Mouse (Mus musculus): ENCODE data around the gene Usp12. TPM values are rescaled to one million over a fixed set of nuclear protein-coding genes. Genes with fewer than 3 reads are reported as not detected.

The Usp12 gene
- polyA plus RNA-seq, 1 experiment from 2014 or later: 18.3 TPM

- Histone ChIP-seq H3K4me3 (replicated peaks) (peak overlapping the region; percentile 88), H3K9me3 (no peaks in the 10 kb centered on the region), H3K4me2 (peak overlapping the region; percentile 76), H3K9ac (peak overlapping the region; percentile 94), H3K27me3 (no peaks in the 10 kb centered on the region), H3K27ac (peak overlapping the region; percentile 86), H3K36me3 (replicated peaks) (peaks cover 34% of the 10 kb centered on the region), H3K4me1 (peaks cover 17% of the 10 kb centered on the region)
- ATAC-seq (ENCODE audit: low FRiP score): no peak
- 54% methylated on average over 7 of the region's 7 CpGs for WGBS
These were observed 37.6 kb upstream of the Usp12 start for GRCm38 (mm10) chr5:146832435-146832768.

GRCm38 (mm10) chr5:146829528-146829927, 34.7 kb upstream of the Usp12 start:
- H3K4me1 ChIP-seq: peaks cover 19% of the 10 kb centered on the region
- H3K4me2 ChIP-seq: no peak overlapping the region
- no peak for ATAC-seq (ENCODE audit: low FRiP score)
- H3K4me3 ChIP-seq (replicated peaks): no peak overlapping the region
- 53% methylated on average over 8 of the region's 8 CpGs for WGBS
- no peaks in the 10 kb centered on the region for H3K9me3 ChIP-seq
- no peaks in the 10 kb centered on the region; the same call in 1 of the 2 replicates for H3K27me3 ChIP-seq
- H3K36me3 ChIP-seq (replicated peaks): peaks cover 5% of the 10 kb centered on the region
- H3K27ac ChIP-seq: no peak overlapping the region
- H3K9ac ChIP-seq: no peak overlapping the region

GRCm38 (mm10) chr5:146823005-146823404, 28.2 kb upstream of the Usp12 start:
- H3K4me1 ChIP-seq: peaks cover 6% of the 10 kb centered on the region; the same call in 1 of the 2 replicates
- H3K9ac ChIP-seq: no peak overlapping the region
- WGBS: 81% methylated on average over 5 of the region's 5 CpGs
- no peak overlapping the region for H3K4me3 ChIP-seq (replicated peaks)
- ATAC-seq (ENCODE audit: low FRiP score): no peak
- no peak overlapping the region for H3K27ac ChIP-seq
- no peaks in the 10 kb centered on the region for H3K36me3 ChIP-seq (replicated peaks)
- H3K4me2 ChIP-seq: no peak overlapping the region
- H3K27me3 ChIP-seq: no peaks in the 10 kb centered on the region; the same call in 1 of the 2 replicates
- no peaks in the 10 kb centered on the region for H3K9me3 ChIP-seq

- WGBS: 84% methylated on average over 8 of the region's 8 CpGs
- no peak for ATAC-seq (ENCODE audit: low FRiP score)
- no peaks in the 10 kb centered on the region for H3K4me1 ChIP-seq
These were observed 24.3 kb upstream of the Usp12 start for GRCm38 (mm10) chr5:146818906-146819623.

GRCm38 (mm10) chr5:146817583-146817982, 22.8 kb upstream of the Usp12 start:
- Histone ChIP-seq H3K36me3 (replicated peaks) (no peaks in the 10 kb centered on the region), H3K27ac (no peak overlapping the region), H3K9ac (no peak overlapping the region), H3K27me3 (no peaks in the 10 kb centered on the region), H3K9me3 (no peaks in the 10 kb centered on the region), H3K4me2 (no peak overlapping the region), H3K4me1 (no peaks in the 10 kb centered on the region), H3K4me3 (replicated peaks) (no peak overlapping the region)
- no peak for ATAC-seq (ENCODE audit: low FRiP score)
- 84% methylated on average over 8 of the region's 8 CpGs for WGBS

More at GRCm38 (mm10) chr5:146818906-146819623, 24.3 kb upstream of the Usp12 start:
- Histone ChIP-seq H3K4me3 (replicated peaks) (no peak overlapping the region), H3K27ac (no peak overlapping the region), H3K9ac (no peak overlapping the region), H3K27me3 (no peaks in the 10 kb centered on the region), H3K4me2 (no peak overlapping the region), H3K36me3 (replicated peaks) (no peaks in the 10 kb centered on the region), H3K9me3 (no peaks in the 10 kb centered on the region)

- no peaks in the 10 kb centered on the region for H3K4me1 ChIP-seq
- no peak overlapping the region for H3K9ac ChIP-seq
- no peak for ATAC-seq (ENCODE audit: low FRiP score)
- H3K4me2 ChIP-seq: no peak overlapping the region
- no peaks in the 10 kb centered on the region for H3K9me3 ChIP-seq
- H3K27me3 ChIP-seq: no peaks in the 10 kb centered on the region
- H3K36me3 ChIP-seq (replicated peaks): no peaks in the 10 kb centered on the region
- no peak overlapping the region for H3K27ac ChIP-seq
- WGBS: 83% methylated on average over 4 of the region's 4 CpGs
- no peak overlapping the region for H3K4me3 ChIP-seq (replicated peaks)
These were observed 20.6 kb upstream of the Usp12 start for GRCm38 (mm10) chr5:146815394-146815793.

GRCm38 (mm10) chr5:146813421-146813820, 18.6 kb upstream of the Usp12 start:
- 0 out of 2 replicates have a peak, but pooled peaks cover 3% of the 10 kb centered on the region for H3K27me3 ChIP-seq
- no peaks in the 10 kb centered on the region for H3K36me3 ChIP-seq (replicated peaks)
- no peaks in the 10 kb centered on the region for H3K4me1 ChIP-seq
- WGBS: 89% methylated on average over 4 of the region's 4 CpGs
- ATAC-seq (ENCODE audit: low FRiP score): no peak
- no peak overlapping the region for H3K4me2 ChIP-seq
- no peak overlapping the region for H3K4me3 ChIP-seq (replicated peaks)
- H3K27ac ChIP-seq: no peak overlapping the region
- H3K9me3 ChIP-seq: no peaks in the 10 kb centered on the region
- no peak overlapping the region for H3K9ac ChIP-seq

- Histone ChIP-seq H3K4me2 (no peak overlapping the region), H3K27me3 (0 out of 2 replicates have a peak, but pooled peaks cover 3% of the 10 kb centered on the region), H3K36me3 (replicated peaks) (no peaks in the 10 kb centered on the region), H3K4me3 (replicated peaks) (no peak overlapping the region), H3K4me1 (no peaks in the 10 kb centered on the region), H3K27ac (no peak overlapping the region), H3K9me3 (no peaks in the 10 kb centered on the region), H3K9ac (no peak overlapping the region)
- 89% methylated on average over 5 of the region's 5 CpGs for WGBS
- no peak for ATAC-seq (ENCODE audit: low FRiP score)
These were observed 18.1 kb upstream of the Usp12 start for GRCm38 (mm10) chr5:146812866-146813265.

- 88% methylated on average over 5 of the region's 5 CpGs for WGBS
- Histone ChIP-seq H3K9me3 (no peaks in the 10 kb centered on the region), H3K27me3 (0 out of 2 replicates have a peak, but pooled peaks cover 3% of the 10 kb centered on the region), H3K27ac (no peak overlapping the region), H3K36me3 (replicated peaks) (no peaks in the 10 kb centered on the region), H3K4me2 (no peak overlapping the region), H3K4me3 (replicated peaks) (no peak overlapping the region), H3K9ac (no peak overlapping the region), H3K4me1 (no peaks in the 10 kb centered on the region)
- ATAC-seq (ENCODE audit: low FRiP score): no peak
These were observed 15.1 kb upstream of the Usp12 start for GRCm38 (mm10) chr5:146809951-146810350.

- Histone ChIP-seq H3K27me3 (0 out of 2 replicates have a peak, but pooled peaks cover 3% of the 10 kb centered on the region), H3K9me3 (0 out of 2 replicates have a peak, but pooled peaks cover 8% of the 10 kb centered on the region), H3K4me3 (replicated peaks) (no peak overlapping the region), H3K27ac (no peak overlapping the region), H3K4me2 (no peak overlapping the region), H3K36me3 (replicated peaks) (no peaks in the 10 kb centered on the region), H3K4me1 (no peaks in the 10 kb centered on the region), H3K9ac (no peak overlapping the region)
- no peak for ATAC-seq (ENCODE audit: low FRiP score)
- 82% methylated on average over 8 of the region's 8 CpGs for WGBS
These were observed 11.2 kb upstream of the Usp12 start for GRCm38 (mm10) chr5:146806004-146806430.

GRCm38 (mm10) chr5:146798031-146798430, 3.2 kb upstream of the Usp12 start:
- peaks cover 12% of the 10 kb centered on the region for H3K4me1 ChIP-seq
- no peaks in the 10 kb centered on the region for H3K27me3 ChIP-seq
- H3K36me3 ChIP-seq (replicated peaks): no peaks in the 10 kb centered on the region
- no peak overlapping the region for H3K4me3 ChIP-seq (replicated peaks)
- 67% methylated on average over 9 of the region's 9 CpGs for WGBS
- H3K27ac ChIP-seq: no peak overlapping the region
- H3K9me3 ChIP-seq: 0 out of 2 replicates have a peak, but pooled peaks cover 8% of the 10 kb centered on the region
- H3K4me2 ChIP-seq: no peak overlapping the region
- no peak overlapping the region for H3K9ac ChIP-seq
- ATAC-seq (ENCODE audit: low FRiP score): no peak

GRCm38 (mm10) chr5:146795728-146796127, 922 bp upstream of the Usp12 start:
- 68% methylated on average over 13 of the region's 13 CpGs for WGBS
- H3K36me3 ChIP-seq (replicated peaks): no peaks in the 10 kb centered on the region
- H3K4me3 ChIP-seq (replicated peaks): no peak overlapping the region
- H3K27ac ChIP-seq: no peak overlapping the region
- no peaks in the 10 kb centered on the region for H3K27me3 ChIP-seq
- H3K4me1 ChIP-seq: peaks cover 32% of the 10 kb centered on the region
- no peaks in the 10 kb centered on the region for H3K9me3 ChIP-seq
- no peak for ATAC-seq (ENCODE audit: low FRiP score)
- no peak overlapping the region for H3K4me2 ChIP-seq
- no peak overlapping the region for H3K9ac ChIP-seq

Data from forebrain, embryonic 12.5 days (tissue).